Mouse (Mus musculus): Measurements from ENCODE around the gene Mmp7.

GRCm38 (mm10) chr9:7695646-7696045, 3.8 kb downstream of the Mmp7 start:
- no peak for TF ChIP-seq EP300 (IDR thresholded peaks at IDR 0.05; ENCODE audit: insufficient read depth, low read depth, low read length)
- TF ChIP-seq CTCF (IDR thresholded peaks at IDR 0.05; ENCODE audit: low read depth, low read length), result no peak
- TF ChIP-seq POLR2A (IDR thresholded peaks at IDR 0.05; ENCODE audit: insufficient read depth, low read length), result no peak

All from ES-Bruce4 (cell line).